Mouse (Mus musculus) intestine, postnatal 0 days (tissue): ENCODE data around the gene Abcc2. TPM values are rescaled to one million over a fixed set of nuclear protein-coding genes. Genes with fewer than 3 reads are reported as not detected.

Experiments used
- ATAC-seq: fragments of 200-750 bp; cut with Nextera tagmentation; 2 replicates; pipeline ENCODE4 v1.8.0; 2017; ENCODE audit warnings: mild to moderate bottlenecking, moderate TSS enrichment, moderate library complexity
- H3K27ac ChIP-seq: fragments of 300-500 bp; sonication (generic); 2 replicates; pipeline ENCODE4 v1.5.1; 2014; ENCODE audit warnings: mild to moderate bottlenecking, low read depth, low read length, moderate library complexity
- H3K27me3 ChIP-seq: fragments of 300-500 bp; sonication (generic); replicated peaks from 2 replicates; pipeline ENCODE4 v1.6.1; 2014; ENCODE audit warnings: low read length, mixed read lengths; ENCODE audit not compliant: control insufficient read depth, insufficient read depth
- H3K36me3 ChIP-seq: fragments of 300-500 bp; sonication (generic); 2 replicates; pipeline ENCODE4 v1.6.1; 2014; ENCODE audit warnings: mild to moderate bottlenecking, moderate library complexity; ENCODE audit not compliant: control insufficient read depth, insufficient read depth
- H3K4me1 ChIP-seq: fragments of 300-500 bp; sonication (generic); replicated peaks from 2 replicates; pipeline ENCODE4 v1.6.1; 2014; ENCODE audit warnings: antibody characterized with exemption, low read length, mixed read lengths; ENCODE audit not compliant: control insufficient read depth, insufficient read depth
- H3K4me2 ChIP-seq: fragments of 300-500 bp; sonication (generic); replicated peaks from 2 replicates; pipeline ENCODE4 v1.6.1; 2014; ENCODE audit warnings: low read depth, mild to moderate bottlenecking, moderate library complexity
- H3K4me3 ChIP-seq: fragments of 300-500 bp; sonication (generic); 2 replicates; pipeline ENCODE4 v1.5.1; 2014; ENCODE audit warnings: low read depth, low read length
- H3K9ac ChIP-seq: fragments of 300-500 bp; sonication (generic); 2 replicates; pipeline ENCODE4 v1.6.1; 2014; ENCODE audit warnings: mild to moderate bottlenecking, low read depth, low read length
- H3K9me3 ChIP-seq: fragments of 300-500 bp; sonication (generic); 2 replicates; pipeline ENCODE4 v1.6.1; 2016; ENCODE audit warnings: mixed run types; ENCODE audit not compliant: control insufficient read depth
- CTCF ChIP-seq: sonication (generic); IDR thresholded peaks from 2 replicates; pipeline ENCODE4 v1.5.1; 2016; ENCODE audit warnings: low read depth, mild to moderate bottlenecking, control low read depth, antibody characterized with exemption, moderate library complexity
- WGBS: fragments of 180-500 bp; shearing (Covaris S2); extraction: QIAGEN DNeasy Blood & Tissue Kit; methylation state at CpG from one replicate; pipeline ENCODE4 v1.1.7; 2014; 5-methylcytosine and 5-hydroxymethylcytosine counted together
- polyA plus RNA-seq: library from polyadenylated mRNA; unstranded; fragments of >200 nt; fragmentation: Nextera tagmentation; extraction: Ambion mirVana; gene quantifications from 2 replicates; pipeline ENCODE4 v1.2.1, GENCODE M21; 2015

Gene Abcc2
- polyA plus RNA-seq, 1 experiment from 2014 or later: 90.5 TPM

- Histone ChIP-seq H3K9ac (no peak overlapping the region), H3K36me3 (no peaks in the 10 kb centered on the region), H3K4me1 (peaks cover 31% of the 10 kb centered on the region; the same call in 1 of the 2 replicates)
Observed at GRCm38 (mm10) chr19:43882895-43883573, 101.0 kb downstream of the Abcc2 start.

GRCm38 (mm10) chr19:43884668-43885498 is 102.9 kb downstream of the Abcc2 start:
- Histone ChIP-seq H3K4me1 (peaks cover 23% of the 10 kb centered on the region; the same call in 1 of the 2 replicates), H3K27ac (0 out of 2 replicates have a peak overlapping the region, but pooled peaks have one; percentile 35), H3K27me3 (no peaks in the 10 kb centered on the region), H3K4me3 (peak overlapping the region; percentile 53; the same call in 1 of the 2 replicates), H3K9me3 (no peaks in the 10 kb centered on the region), H3K4me2 (peak overlapping the region; percentile 69), H3K36me3 (no peaks in the 10 kb centered on the region), H3K9ac (no peak overlapping the region)
- 30% methylated on average over 13 of the region's 13 CpGs for WGBS
- TF ChIP-seq CTCF: no peak
- ATAC-seq: no peak

More at GRCm38 (mm10) chr19:43882895-43883573, 101.0 kb downstream of the Abcc2 start:
- TF ChIP-seq CTCF: no peak
- Histone ChIP-seq H3K27me3 (no peaks in the 10 kb centered on the region), H3K4me2 (peak overlapping the region; percentile 25; the same call in 1 of the 2 replicates), H3K9me3 (no peaks in the 10 kb centered on the region), H3K27ac (no peak overlapping the region), H3K4me3 (no peak overlapping the region)
- ATAC-seq: no peak
- whole genome bisulfite sequencing: 23% methylated on average over 18 of the region's 18 CpGs

- H3K4me2 ChIP-seq: peak overlapping the region; percentile 69
- no peak for ATAC-seq
- H3K36me3 ChIP-seq: no peaks in the 10 kb centered on the region
- H3K9ac ChIP-seq: peak overlapping the region; percentile 57
- no peak for TF ChIP-seq CTCF
- no peaks in the 10 kb centered on the region for H3K27me3 ChIP-seq
- H3K27ac ChIP-seq: peak overlapping the region; percentile 89
- peak overlapping the region; percentile 53 for H3K4me3 ChIP-seq
- 26% methylated on average over 12 of the region's 12 CpGs for WGBS
- H3K9me3 ChIP-seq: no peaks in the 10 kb centered on the region
- peaks cover 18% of the 10 kb centered on the region; the same call in 1 of the 2 replicates for H3K4me1 ChIP-seq
Observed at GRCm38 (mm10) chr19:43886371-43887099, 104.5 kb downstream of the Abcc2 start.

GRCm38 (mm10) chr19:43887242-43887641 is 105.2 kb downstream of the Abcc2 start:
- WGBS: 53% methylated on average over 5 of the region's 5 CpGs
- Histone ChIP-seq H3K9ac (no peak overlapping the region), H3K4me2 (peak overlapping the region; percentile 69), H3K4me3 (peak overlapping the region; percentile 53), H3K27me3 (no peaks in the 10 kb centered on the region), H3K4me1 (peaks cover 18% of the 10 kb centered on the region; the same call in 1 of the 2 replicates), H3K9me3 (no peaks in the 10 kb centered on the region), H3K36me3 (no peaks in the 10 kb centered on the region), H3K27ac (peak overlapping the region; percentile 89)
- ATAC-seq: no peak
- peak; percentile 55 for TF ChIP-seq CTCF

GRCm38 (mm10) chr19:43887725-43888124 is 105.7 kb downstream of the Abcc2 start:
- WGBS: 37% methylated on average over 2 of the region's 2 CpGs
- H3K4me1 ChIP-seq: peaks cover 18% of the 10 kb centered on the region; the same call in 1 of the 2 replicates
- H3K27ac ChIP-seq: peak overlapping the region; percentile 89
- peak overlapping the region; percentile 53 for H3K4me3 ChIP-seq
- H3K36me3 ChIP-seq: no peaks in the 10 kb centered on the region
- peak overlapping the region; percentile 69 for H3K4me2 ChIP-seq
- H3K9ac ChIP-seq: peak overlapping the region; percentile 62; the same call in 1 of the 2 replicates
- no peak; the same call in 1 of the 2 replicates for TF ChIP-seq CTCF
- ATAC-seq: peak; percentile 71
- H3K9me3 ChIP-seq: no peaks in the 10 kb centered on the region
- no peaks in the 10 kb centered on the region for H3K27me3 ChIP-seq

Other genes starting within 250 kb of the Abcc2 start
- gene Nkx2-3, start 169.9 kb upstream of the Abcc2 start, polyA plus RNA-seq: 54.3 and 56.9 TPM in 2 replicates
- gene Slc25a28, start 107.3 kb upstream of the Abcc2 start, polyA plus RNA-seq: 20.6 and 20.7 TPM in 2 replicates
- gene Entpd7, start 92.5 kb upstream of the Abcc2 start, polyA plus RNA-seq: 61.5 and 65.2 TPM in 2 replicates
- gene Cutc, start 29.2 kb upstream of the Abcc2 start, polyA plus RNA-seq: 21.2 and 23.2 TPM in 2 replicates
- gene Cox15, start 29.2 kb upstream of the Abcc2 start, polyA plus RNA-seq: 15.3 and 16.8 TPM in 2 replicates
- gene Dnmbp, start 158.0 kb downstream of the Abcc2 start, polyA plus RNA-seq: 21.4 TPM in 2 replicates
- 14.3 and 18.7 TPM in 2 replicates for gene Cpn1, start 204.4 kb downstream of the Abcc2 start, polyA plus RNA-seq
- gene Cyp2c23, start 247.0 kb downstream of the Abcc2 start, polyA plus RNA-seq: 2.7 and 4.0 TPM in 2 replicates